Mouse (Mus musculus): Measurements from ENCODE around the gene B4galt2. TPM values are rescaled to one million over a fixed set of nuclear protein-coding genes. Genes with fewer than 3 reads are reported as not detected.

The B4galt2 gene
- polyA plus RNA-seq, 1 experiment from 2014 or later = 18.2 TPM

DNA sequence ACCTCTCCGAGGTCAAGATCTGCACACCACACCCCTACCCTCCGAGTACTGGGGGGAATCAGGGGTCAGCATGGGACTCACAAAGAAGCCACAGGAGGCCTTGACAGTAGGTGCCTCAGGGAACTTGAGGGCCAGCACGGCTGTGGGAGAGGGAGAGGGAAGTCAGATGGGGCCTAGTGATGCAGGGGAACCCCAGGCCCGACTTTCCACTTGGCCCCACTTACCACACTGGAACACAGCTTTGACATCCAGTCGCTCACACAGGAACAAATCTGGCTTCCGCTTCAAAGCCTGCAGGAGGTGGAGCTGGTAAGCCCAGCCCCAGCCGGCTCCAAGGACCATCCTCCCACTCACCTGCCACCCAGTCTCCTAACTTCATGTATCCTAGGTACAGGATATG lies 12.1 kb upstream of the B4galt2 start:
- Histone ChIP-seq H3K4me2 (ENCODE audit: low read length) (no peak overlapping the region), H3K9me3 (replicated peaks; ENCODE audit: low read length) (no peaks in the 10 kb centered on the region), H3K27ac (no peak overlapping the region), H3K4me1 (replicated peaks; ENCODE audit: insufficient read depth, low read length) (peaks cover 11% of the 10 kb centered on the region), H3K4me3 (replicated peaks; ENCODE audit: low read depth, low read length) (no peak overlapping the region), H3K27me3 (ENCODE audit: insufficient read depth, low read length) (no peaks in the 10 kb centered on the region), H3K9ac (ENCODE audit: low read depth, low read length) (no peak overlapping the region), H3K36me3 (ENCODE audit: insufficient read depth, low read length) (peaks cover 26% of the 10 kb centered on the region; the same call in 1 of the 2 replicates)
- DNase-seq (ENCODE audit: low spot score) = no peak
- TF ChIP-seq CTCF (IDR thresholded peaks at IDR 0.05; ENCODE audit: low read depth) = no peak
- ATAC-seq (replicated peaks; ENCODE audit: low FRiP score, low read depth) = no peak
- 79% methylated on average over 7 of the region's 7 CpGs for WGBS

DNA sequence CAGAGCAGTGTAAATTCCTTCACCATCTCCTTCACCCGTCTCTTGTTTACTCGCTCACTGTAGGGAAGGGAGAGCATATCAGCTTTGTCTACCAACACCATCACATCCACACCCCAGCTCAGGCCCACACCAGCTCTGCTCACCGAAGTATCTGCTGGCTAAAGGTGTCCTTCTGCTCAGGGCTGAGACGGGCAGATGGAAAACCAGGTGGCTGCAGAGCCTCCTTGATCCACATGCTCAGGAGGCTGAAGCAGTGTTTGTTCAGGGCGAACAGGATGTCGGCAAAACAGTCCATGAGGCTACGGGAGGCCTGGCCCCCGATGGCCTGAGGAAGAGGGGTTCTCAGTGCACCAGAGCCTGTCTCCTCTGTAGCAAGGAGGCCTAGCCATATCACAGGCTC lies 11.3 kb upstream of the B4galt2 start:
- 89% methylated on average over 8 of the region's 8 CpGs for WGBS
- peaks cover 26% of the 10 kb centered on the region; the same call in 1 of the 2 replicates for H3K36me3 ChIP-seq (ENCODE audit: insufficient read depth, low read length)
- no peak for ATAC-seq (replicated peaks; ENCODE audit: low FRiP score, low read depth)

DNA sequence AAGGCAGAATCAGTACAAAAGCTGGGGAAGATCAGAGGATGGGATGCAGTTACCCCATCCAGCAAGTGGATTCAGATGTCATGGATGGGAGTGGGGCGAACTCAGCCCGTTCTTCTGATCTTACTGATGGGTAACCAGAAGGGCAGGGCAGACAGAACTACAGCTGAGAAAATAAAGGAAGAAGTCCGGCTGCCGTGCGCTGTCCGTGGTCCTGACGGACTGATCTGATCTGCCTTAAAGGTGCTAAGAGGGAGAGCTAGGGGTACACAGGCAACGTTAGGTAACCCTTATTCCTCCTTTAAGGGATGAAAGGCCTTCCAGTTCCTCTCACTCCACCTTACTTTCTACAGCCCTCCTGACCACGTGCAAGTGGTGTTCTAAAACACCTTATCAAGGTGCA lies 10.1 kb upstream of the B4galt2 start:
- ATAC-seq (replicated peaks; ENCODE audit: low FRiP score, low read depth) = no peak
- H3K27me3 ChIP-seq (ENCODE audit: insufficient read depth, low read length) = no peaks in the 10 kb centered on the region
- TF ChIP-seq CTCF (IDR thresholded peaks at IDR 0.05; ENCODE audit: low read depth) = no peak
- peak; percentile 77 for DNase-seq (ENCODE audit: low spot score)
- no peak overlapping the region for H3K27ac ChIP-seq
- no peak overlapping the region for H3K9ac ChIP-seq (ENCODE audit: low read depth, low read length)
- H3K36me3 ChIP-seq (ENCODE audit: insufficient read depth, low read length) = peaks cover 21% of the 10 kb centered on the region; the same call in 1 of the 2 replicates
- 8% methylated on average over 9 of the region's 9 CpGs for WGBS
- H3K9me3 ChIP-seq (replicated peaks; ENCODE audit: low read length) = no peaks in the 10 kb centered on the region
- H3K4me3 ChIP-seq (replicated peaks; ENCODE audit: low read depth, low read length) = no peak overlapping the region
- H3K4me2 ChIP-seq (ENCODE audit: low read length) = no peak overlapping the region
- peaks cover 11% of the 10 kb centered on the region for H3K4me1 ChIP-seq (replicated peaks; ENCODE audit: insufficient read depth, low read length)

More for the DNA sequence above, 11.3 kb upstream of the B4galt2 start:
- Histone ChIP-seq H3K9me3 (replicated peaks; ENCODE audit: low read length) (no peaks in the 10 kb centered on the region), H3K4me1 (replicated peaks; ENCODE audit: insufficient read depth, low read length) (peaks cover 11% of the 10 kb centered on the region), H3K27me3 (ENCODE audit: insufficient read depth, low read length) (no peaks in the 10 kb centered on the region), H3K27ac (no peak overlapping the region), H3K9ac (ENCODE audit: low read depth, low read length) (no peak overlapping the region), H3K4me2 (ENCODE audit: low read length) (no peak overlapping the region), H3K4me3 (replicated peaks; ENCODE audit: low read depth, low read length) (no peak overlapping the region)
- no peak for TF ChIP-seq CTCF (IDR thresholded peaks at IDR 0.05; ENCODE audit: low read depth)
- no peak for DNase-seq (ENCODE audit: low spot score)

- DNase-seq (ENCODE audit: low spot score) = peak; percentile 97
These were observed 8.5 kb upstream of the B4galt2 start, which contains the start of gene Dph2 for GRCm38 (mm10) chr4:117891738-117892161. TSS of gene Dph2 (minus strand) at chr4:117892032.

DNA sequence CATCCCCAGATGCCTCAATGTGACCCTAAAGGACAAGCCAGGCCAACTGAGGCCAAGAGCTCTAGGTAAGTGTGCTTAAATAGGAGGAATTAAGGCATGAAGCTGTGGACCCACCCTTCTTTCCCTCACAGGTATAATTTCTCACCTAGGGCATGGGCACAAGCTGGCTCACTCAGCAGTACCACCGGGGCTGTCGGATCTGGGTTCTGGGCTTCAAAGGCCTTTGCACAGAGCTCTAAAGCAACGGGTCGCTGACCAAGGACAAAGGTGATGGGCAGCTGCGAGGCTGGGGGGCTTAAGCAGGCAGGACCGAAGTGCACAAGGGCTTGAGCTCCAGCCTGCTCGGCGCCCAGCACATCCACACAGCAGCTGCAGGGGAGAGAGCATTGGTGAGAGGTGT lies 7.5 kb upstream of the B4galt2 start:
- peak overlapping the region; percentile 98; the same call in 1 of the 2 replicates for H3K4me2 ChIP-seq (ENCODE audit: low read length)
- ATAC-seq (replicated peaks; ENCODE audit: low FRiP score, low read depth) (no peak), DNase-seq (ENCODE audit: low spot score) (no peak)
- H3K4me1 ChIP-seq (replicated peaks; ENCODE audit: insufficient read depth, low read length) = peaks cover 11% of the 10 kb centered on the region
- no peak overlapping the region for H3K9ac ChIP-seq (ENCODE audit: low read depth, low read length)
- H3K27ac ChIP-seq = no peak overlapping the region
- H3K36me3 ChIP-seq (ENCODE audit: insufficient read depth, low read length) = peaks cover 17% of the 10 kb centered on the region; the same call in 1 of the 2 replicates
- no peaks in the 10 kb centered on the region for H3K27me3 ChIP-seq (ENCODE audit: insufficient read depth, low read length)
- TF ChIP-seq CTCF (IDR thresholded peaks at IDR 0.05; ENCODE audit: low read depth) = no peak
- H3K9me3 ChIP-seq (replicated peaks; ENCODE audit: low read length) = no peaks in the 10 kb centered on the region
- no peak overlapping the region for H3K4me3 ChIP-seq (replicated peaks; ENCODE audit: low read depth, low read length)
- 80% methylated on average over 8 of the region's 8 CpGs for WGBS

More at GRCm38 (mm10) chr4:117891738-117892161, 8.5 kb upstream of the B4galt2 start, which contains the start of gene Dph2:
- H3K4me3 ChIP-seq (replicated peaks; ENCODE audit: low read depth, low read length) = peak within 1 kb of the TSS; percentile 60
- peaks cover 11% of the 10 kb centered on the region for H3K4me1 ChIP-seq (replicated peaks; ENCODE audit: insufficient read depth, low read length)
- ATAC-seq (replicated peaks; ENCODE audit: low FRiP score, low read depth) = peak; percentile 77
- peak within 1 kb of the TSS; percentile 98 for H3K4me2 ChIP-seq (ENCODE audit: low read length)
- under 1% methylated on average over 21 of the region's 21 CpGs for WGBS
- H3K9me3 ChIP-seq (replicated peaks; ENCODE audit: low read length) = no peaks in the 10 kb centered on the region
- TF ChIP-seq CTCF (IDR thresholded peaks at IDR 0.05; ENCODE audit: low read depth) = no peak
- H3K9ac ChIP-seq (ENCODE audit: low read depth, low read length) = peak within 1 kb of the TSS; percentile 51
- H3K27me3 ChIP-seq (ENCODE audit: insufficient read depth, low read length) = no peaks in the 10 kb centered on the region
- H3K36me3 ChIP-seq (ENCODE audit: insufficient read depth, low read length) = peaks cover 17% of the 10 kb centered on the region; the same call in 1 of the 2 replicates
- no peak within 1 kb of the TSS for H3K27ac ChIP-seq

DNA sequence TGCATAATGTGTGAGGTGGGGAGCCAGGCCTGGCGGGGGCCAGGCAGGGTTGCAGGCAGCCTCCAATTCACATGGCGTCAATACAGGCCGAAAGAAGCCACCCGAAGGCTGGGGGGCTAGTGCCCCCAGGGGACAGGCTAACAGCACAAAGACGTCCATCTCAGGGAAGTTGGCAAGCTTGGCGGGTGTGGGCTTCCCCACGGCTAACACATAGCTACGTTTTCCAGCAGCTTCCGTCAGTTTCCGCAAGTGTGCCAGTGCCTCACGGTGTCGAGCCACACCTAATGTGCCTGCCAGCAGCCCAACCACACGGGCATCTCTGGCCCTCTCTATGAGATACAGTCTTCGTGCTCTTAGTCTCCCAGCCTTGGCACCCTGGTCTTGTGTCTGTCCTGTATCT lies 6.7 kb upstream of the B4galt2 start:
- DNase-seq (ENCODE audit: low spot score) (no peak), ATAC-seq (replicated peaks; ENCODE audit: low FRiP score, low read depth) (no peak)
- Histone ChIP-seq H3K4me1 (replicated peaks; ENCODE audit: insufficient read depth, low read length) (peaks cover 11% of the 10 kb centered on the region), H3K27ac (no peak overlapping the region), H3K27me3 (ENCODE audit: insufficient read depth, low read length) (no peaks in the 10 kb centered on the region), H3K9me3 (replicated peaks; ENCODE audit: low read length) (no peaks in the 10 kb centered on the region), H3K9ac (ENCODE audit: low read depth, low read length) (no peak overlapping the region), H3K4me3 (replicated peaks; ENCODE audit: low read depth, low read length) (no peak overlapping the region), H3K4me2 (ENCODE audit: low read length) (no peak overlapping the region), H3K36me3 (ENCODE audit: insufficient read depth, low read length) (peaks cover 15% of the 10 kb centered on the region; the same call in 1 of the 2 replicates)
- TF ChIP-seq CTCF (IDR thresholded peaks at IDR 0.05; ENCODE audit: low read depth) = no peak
- WGBS = 93% methylated on average over 14 of the region's 14 CpGs

GRCm38 (mm10) chr4:117889471-117889870 lies 6.2 kb upstream of the B4galt2 start:
- Histone ChIP-seq H3K36me3 (ENCODE audit: insufficient read depth, low read length) (peaks cover 14% of the 10 kb centered on the region; the same call in 1 of the 2 replicates), H3K9me3 (replicated peaks; ENCODE audit: low read length) (no peaks in the 10 kb centered on the region), H3K27ac (no peak overlapping the region), H3K9ac (ENCODE audit: low read depth, low read length) (no peak overlapping the region), H3K4me2 (ENCODE audit: low read length) (no peak overlapping the region), H3K27me3 (ENCODE audit: insufficient read depth, low read length) (no peaks in the 10 kb centered on the region), H3K4me1 (replicated peaks; ENCODE audit: insufficient read depth, low read length) (peaks cover 11% of the 10 kb centered on the region), H3K4me3 (replicated peaks; ENCODE audit: low read depth, low read length) (no peak overlapping the region)
- WGBS = 91% methylated on average over 15 of the region's 15 CpGs
- DNase-seq (ENCODE audit: low spot score) (no peak), ATAC-seq (replicated peaks; ENCODE audit: low FRiP score, low read depth) (no peak)
- no peak for TF ChIP-seq CTCF (IDR thresholded peaks at IDR 0.05; ENCODE audit: low read depth)
